8 mouse cellular contexts compared by ENCODE assay signal in genomic region chr8:94386214-94387026, GRCm38 (mm10). TPM values are rescaled to one million over a fixed set of nuclear protein-coding genes. Genes with fewer than 3 reads are reported as not detected.
A peak's percentile ranks its signal among the peaks of the same experiment; 100 is the strongest.
DNase-seq lines count a peak whose midpoint lies in the region; ATAC-seq and TF ChIP-seq lines count a peak whose summit lies in the region.

TSS of gene Herpud1 (plus strand) at chr8:94386438.

- H3K4me2 ChIP-seq in embryonic facial prominence, embryonic 15.5 days (replicated peaks): peak within 1 kb of the TSS; percentile 86
- H3K4me2 ChIP-seq in kidney, embryonic 14.5 days (replicated peaks; ENCODE audit: low read depth, low read length): peak within 1 kb of the TSS; percentile 73
- H3K4me2 ChIP-seq in limb, embryonic 15.5 days: peak within 1 kb of the TSS; percentile 89

- peak within 1 kb of the TSS; percentile 98 for H3K27ac ChIP-seq in bone marrow, adult 2 months (ENCODE audit: control insufficient read depth, insufficient read depth, low read depth, low read length, poor library complexity)
- peak within 1 kb of the TSS; percentile 88 for H3K27ac ChIP-seq in embryonic facial prominence, embryonic 15.5 days (replicated peaks)
- H3K27ac ChIP-seq in kidney, embryonic 14.5 days (ENCODE audit: low read depth, low read length): peak within 1 kb of the TSS; percentile 59
- H3K27ac ChIP-seq in limb, embryonic 15.5 days: peak within 1 kb of the TSS; percentile 89

- no peaks in the 10 kb centered on the region for H3K9me3 ChIP-seq in embryonic facial prominence, embryonic 15.5 days (replicated peaks)
- 0 out of 2 replicates have a peak, but pooled peaks cover 2% of the 10 kb centered on the region for H3K9me3 ChIP-seq in kidney, embryonic 14.5 days (ENCODE audit: control insufficient read depth, low read length)
- H3K9me3 ChIP-seq in limb, embryonic 15.5 days: no peaks in the 10 kb centered on the region

- TF ChIP-seq CTCF in bone marrow, adult 2 months (IDR thresholded peaks at IDR 0.05; ENCODE audit: control insufficient read depth, insufficient read depth, low read length): no peak

- H3K36me3 ChIP-seq in embryonic facial prominence, embryonic 15.5 days: peaks cover 23% of the 10 kb centered on the region
- peaks cover 22% of the 10 kb centered on the region for H3K36me3 ChIP-seq in kidney, embryonic 14.5 days (ENCODE audit: control insufficient read depth, insufficient read depth, low read length)
- peaks cover 22% of the 10 kb centered on the region for H3K36me3 ChIP-seq in limb, embryonic 15.5 days

- peaks cover 1% of the 10 kb centered on the region; the same call in 1 of the 2 replicates for H3K4me1 ChIP-seq in bone marrow, adult 2 months (ENCODE audit: control insufficient read depth, insufficient read depth, low read length)
- peaks cover 10% of the 10 kb centered on the region for H3K4me1 ChIP-seq in embryonic facial prominence, embryonic 15.5 days
- H3K4me1 ChIP-seq in kidney, embryonic 14.5 days (ENCODE audit: control insufficient read depth, insufficient read depth, low read length): peaks cover 13% of the 10 kb centered on the region; the same call in 1 of the 2 replicates
- H3K4me1 ChIP-seq in limb, embryonic 15.5 days: peaks cover 12% of the 10 kb centered on the region; the same call in 1 of the 2 replicates

- TF ChIP-seq POLR2A in bone marrow, adult 2 months (IDR thresholded peaks at IDR 0.05; ENCODE audit: borderline replicate concordance, control insufficient read depth, low read depth, low read length): peak; percentile 85

- WGBS in bone marrow, adult 2 months: under 1% methylated on average over 65 of the region's 65 CpGs
- WGBS in embryonic facial prominence, embryonic 15.5 days: under 1% methylated on average over 65 of the region's 65 CpGs
- under 1% methylated on average over 61 of the region's 65 CpGs for WGBS in kidney, embryonic 14.5 days
- under 1% methylated on average over 65 of the region's 65 CpGs for WGBS in limb, embryonic 15.5 days

- peak within 1 kb of the TSS; percentile 93 for H3K4me3 ChIP-seq in bone marrow, adult 2 months (replicated peaks; ENCODE audit: control insufficient read depth, low read depth, low read length)
- peak within 1 kb of the TSS; percentile 76 for H3K4me3 ChIP-seq in embryonic facial prominence, embryonic 15.5 days (replicated peaks)
- H3K4me3 ChIP-seq in kidney, embryonic 14.5 days (ENCODE audit: low read length): peak within 1 kb of the TSS; percentile 66
- peak within 1 kb of the TSS; percentile 88 for H3K4me3 ChIP-seq in limb, embryonic 15.5 days

- peak; percentile 95 for DNase-seq in 416B (ENCODE audit: low read depth)
- DNase-seq in heart, adult 9 months (ENCODE audit: low spot score in 2 of 2): peak; percentile 99
- peak; percentile 96 to 97 for DNase-seq in monocyte, adult 2 months (ENCODE audit: low read depth in 1 of 2, low spot score in 2 of 2)
- DNase-seq in spleen, postnatal 36 days (ENCODE audit: low spot score in 2 of 2): peak; percentile 98 to 99

- H3K9ac ChIP-seq in embryonic facial prominence, embryonic 15.5 days: peak within 1 kb of the TSS; percentile 89
- H3K9ac ChIP-seq in kidney, embryonic 14.5 days (ENCODE audit: low read depth, low read length): peak within 1 kb of the TSS; percentile 85
- H3K9ac ChIP-seq in limb, embryonic 15.5 days: peak within 1 kb of the TSS; percentile 88

- H3K27me3 ChIP-seq in embryonic facial prominence, embryonic 15.5 days: no peaks in the 10 kb centered on the region
- no peaks in the 10 kb centered on the region for H3K27me3 ChIP-seq in kidney, embryonic 14.5 days (ENCODE audit: control insufficient read depth, insufficient read depth, low read length)
- no peaks in the 10 kb centered on the region for H3K27me3 ChIP-seq in limb, embryonic 15.5 days

- peak; percentile 99 for ATAC-seq in embryonic facial prominence, embryonic 15.5 days (ENCODE audit: insufficient number of reproducible peaks, low FRiP score, low TSS enrichment, low read depth)
- peak; percentile 98 for ATAC-seq in kidney, embryonic 14.5 days (ENCODE audit: low FRiP score, low TSS enrichment)
- peak; percentile 98 for ATAC-seq in limb, embryonic 15.5 days (ENCODE audit: insufficient number of reproducible peaks, low FRiP score, low TSS enrichment, low read depth)

RNA-seq across cellular contexts. Expression of gene Herpud1, which starts in this region (rescaled TPM):
- polyA plus RNA-seq in bone marrow, adult 2 months (2011; ENCODE audit: insufficient read depth, insufficient read length, low replicate concordance, missing spikeins): 69.2 and 70.5 TPM in 2 replicates
- 96.8 and 103 TPM in 2 replicates for polyA plus RNA-seq in embryonic facial prominence, embryonic 15.5 days (2015; fragmentation: Nextera tagmentation; extraction: Ambion mirVana)
- polyA plus RNA-seq in kidney, embryonic 14.5 days (2014; fragmentation: Nextera tagmentation; extraction: Ambion mirVana): 53.7 and 61.2 TPM in 2 replicates
- polyA plus RNA-seq in limb, embryonic 15.5 days (2015; fragmentation: Nextera tagmentation; extraction: Ambion mirVana): 97.6 and 102 TPM in 2 replicates

Comparison
In these comparisons a context has a peak if more than half of its experiments do, and no peak if none do; other contexts are left out.
1. Peak in every context shown above with its lines: DNase-seq, ATAC-seq, H3K4me3 ChIP-seq and H3K27ac ChIP-seq.